Mouse (Mus musculus) heart, embryonic 13.5 days (tissue): ENCODE data around the gene Ddit4. TPM values are rescaled to one million over a fixed set of nuclear protein-coding genes. Genes with fewer than 3 reads are reported as not detected.

Source experiments
- ATAC-seq: fragments of 200-750 bp; cut with Nextera tagmentation; 2 replicates; pipeline ENCODE4 v1.8.0; 2017; ENCODE audit warnings: moderate TSS enrichment; ENCODE audit not compliant: insufficient number of reproducible peaks, low FRiP score, low TSS enrichment; ENCODE audit errors: extremely low read depth
- H3K27ac ChIP-seq: fragments of 300-500 bp; sonication (generic); replicated peaks from 2 replicates; pipeline ENCODE4 v1.5.1; 2015; ENCODE audit warnings: moderate library complexity, mild to moderate bottlenecking, inconsistent platforms
- H3K27me3 ChIP-seq: fragments of 300-500 bp; sonication (generic); replicated peaks from 2 replicates; pipeline ENCODE4 v1.6.1; 2015; ENCODE audit warnings: mild to moderate bottlenecking, inconsistent platforms
- H3K36me3 ChIP-seq: fragments of 300-500 bp; sonication (generic); 2 replicates; pipeline ENCODE4 v1.6.1; 2015; ENCODE audit warnings: mild to moderate bottlenecking, inconsistent platforms
- H3K4me1 ChIP-seq: fragments of 300-500 bp; sonication (generic); 2 replicates; pipeline ENCODE4 v1.6.1; 2015; ENCODE audit warnings: inconsistent platforms
- H3K4me2 ChIP-seq: fragments of 300-500 bp; sonication (generic); 2 replicates; pipeline ENCODE4 v1.6.1; 2015; ENCODE audit warnings: inconsistent platforms, mild to moderate bottlenecking, moderate library complexity
- H3K4me3 ChIP-seq: fragments of 300-500 bp; sonication (generic); 2 replicates; pipeline ENCODE4 v1.5.1; 2015; ENCODE audit warnings: moderate library complexity, mild to moderate bottlenecking, inconsistent platforms
- H3K9ac ChIP-seq: fragments of 300-500 bp; sonication (generic); 2 replicates; pipeline ENCODE4 v1.6.1; 2015; ENCODE audit warnings: inconsistent platforms, mild to moderate bottlenecking, moderate library complexity
- H3K9me3 ChIP-seq: fragments of 300-500 bp; sonication (generic); 2 replicates; pipeline ENCODE4 v1.6.1; 2016; ENCODE audit warnings: inconsistent platforms
- WGBS: fragments of 180-500 bp; shearing (Covaris S2); methylation state at CpG from one replicate; pipeline ENCODE4 v1.1.7; 2015; ENCODE audit warnings: mixed read lengths; 5-methylcytosine and 5-hydroxymethylcytosine counted together
- polyA plus RNA-seq: library from polyadenylated mRNA; unstranded; fragments of >200 nt; fragmentation: Nextera tagmentation; extraction: Ambion mirVana; gene quantifications from 2 replicates; pipeline ENCODE4 v1.2.1, GENCODE M21; 2015

Gene Ddit4
- polyA plus RNA-seq, 1 experiment from 2014 or later = 19.7 TPM

DNA sequence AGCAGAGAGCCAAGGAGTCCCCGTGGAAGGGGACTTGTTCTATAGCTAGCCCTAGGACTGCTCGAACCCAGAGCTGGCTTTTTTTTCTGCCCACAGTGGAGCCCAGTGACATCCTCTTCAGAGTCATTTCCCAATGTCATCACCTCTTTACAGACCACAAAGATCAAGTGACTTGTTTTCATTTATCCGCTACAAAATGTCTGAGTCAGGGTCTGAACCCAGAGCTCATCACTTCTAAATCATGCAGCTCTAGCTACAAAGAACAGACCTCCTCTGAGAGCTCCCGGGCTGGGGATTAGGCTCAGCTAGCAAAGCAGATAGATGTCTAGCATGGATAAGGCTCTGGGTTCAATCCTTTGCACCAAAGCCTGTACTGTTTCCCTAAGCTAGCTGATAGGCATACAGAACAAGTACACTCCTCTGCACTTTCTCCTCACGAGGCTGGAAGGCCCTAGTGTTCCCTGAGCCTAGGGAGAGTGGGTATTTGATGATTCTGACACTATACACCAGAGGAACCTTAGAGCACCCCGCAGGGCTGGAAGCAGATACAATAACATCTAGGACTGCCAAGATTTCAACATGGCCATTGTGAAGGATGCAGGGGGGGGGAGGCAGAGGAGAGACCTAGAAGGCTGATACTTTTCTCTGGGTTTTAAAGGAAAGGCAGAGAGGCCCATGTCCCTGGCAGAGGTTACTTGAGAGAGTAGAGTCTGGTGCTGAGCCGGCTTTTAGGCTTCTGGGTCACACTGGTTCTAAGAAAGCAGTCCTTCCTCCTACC, 4.1 kb downstream of the Ddit4 start:
- WGBS = 50% methylated on average over 7 of the region's 7 CpGs
- Histone ChIP-seq H3K9ac (no peak overlapping the region), H3K36me3 (0 out of 2 replicates have a peak, but pooled peaks cover 4% of the 10 kb centered on the region), H3K9me3 (no peaks in the 10 kb centered on the region), H3K27me3 (no peaks in the 10 kb centered on the region), H3K4me2 (no peak overlapping the region), H3K27ac (peak overlapping the region; percentile 66), H3K4me3 (no peak overlapping the region), H3K4me1 (peaks cover 47% of the 10 kb centered on the region)
- ATAC-seq = no peak

DNA sequence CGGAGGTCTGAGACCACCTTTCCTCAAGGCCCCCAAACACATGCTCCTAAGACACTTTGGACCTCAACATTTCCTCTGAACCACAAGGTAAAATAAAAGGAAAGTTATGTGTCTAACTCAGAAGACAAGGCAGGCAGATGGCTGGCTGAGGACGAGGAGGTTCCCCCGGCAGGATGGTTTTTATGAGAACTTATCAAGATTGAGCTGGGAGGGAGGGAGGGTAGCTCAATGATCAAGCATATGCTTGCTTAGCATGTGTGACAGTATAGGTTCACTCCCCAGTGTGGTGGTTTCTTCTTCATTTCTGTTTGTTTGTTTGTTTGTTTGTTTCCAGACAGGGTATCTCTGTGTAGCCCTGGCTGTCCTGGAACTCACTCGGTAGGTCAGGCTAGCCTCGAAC, 5.3 kb downstream of the Ddit4 start:
- Histone ChIP-seq H3K27ac (no peak overlapping the region), H3K4me2 (no peak overlapping the region), H3K36me3 (0 out of 2 replicates have a peak, but pooled peaks cover 4% of the 10 kb centered on the region), H3K9me3 (no peaks in the 10 kb centered on the region), H3K9ac (no peak overlapping the region), H3K4me3 (no peak overlapping the region), H3K27me3 (no peaks in the 10 kb centered on the region), H3K4me1 (peaks cover 51% of the 10 kb centered on the region)
- no peak for ATAC-seq
- 82% methylated on average over 5 of the region's 5 CpGs for WGBS

DNA sequence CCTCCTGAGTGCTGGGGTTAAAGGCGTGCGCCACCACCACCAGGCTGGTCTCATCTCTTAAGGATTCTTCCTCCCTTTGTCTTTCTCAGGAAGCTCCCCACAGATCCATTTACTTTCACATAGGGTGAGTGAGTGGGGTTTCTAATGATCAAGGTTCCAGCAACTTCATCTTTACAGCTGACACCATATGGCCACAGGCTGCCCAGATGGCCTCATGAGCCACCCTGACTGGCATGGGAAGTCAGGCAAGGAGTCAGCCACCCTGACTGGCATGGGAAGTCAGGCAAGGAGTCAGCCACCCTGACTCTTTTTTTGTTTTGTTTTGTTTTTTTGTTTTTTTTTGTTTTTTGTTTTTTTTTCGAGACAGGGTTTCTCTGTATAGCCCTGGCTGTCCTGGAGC, 6.2 kb downstream of the Ddit4 start:
- Histone ChIP-seq H3K4me3 (no peak overlapping the region), H3K9me3 (no peaks in the 10 kb centered on the region), H3K36me3 (0 out of 2 replicates have a peak, but pooled peaks cover 4% of the 10 kb centered on the region), H3K27me3 (no peaks in the 10 kb centered on the region), H3K4me1 (peaks cover 47% of the 10 kb centered on the region), H3K27ac (no peak overlapping the region), H3K9ac (no peak overlapping the region), H3K4me2 (no peak overlapping the region)
- no peak for ATAC-seq
- WGBS = 83% methylated on average over 3 of the region's 3 CpGs

DNA sequence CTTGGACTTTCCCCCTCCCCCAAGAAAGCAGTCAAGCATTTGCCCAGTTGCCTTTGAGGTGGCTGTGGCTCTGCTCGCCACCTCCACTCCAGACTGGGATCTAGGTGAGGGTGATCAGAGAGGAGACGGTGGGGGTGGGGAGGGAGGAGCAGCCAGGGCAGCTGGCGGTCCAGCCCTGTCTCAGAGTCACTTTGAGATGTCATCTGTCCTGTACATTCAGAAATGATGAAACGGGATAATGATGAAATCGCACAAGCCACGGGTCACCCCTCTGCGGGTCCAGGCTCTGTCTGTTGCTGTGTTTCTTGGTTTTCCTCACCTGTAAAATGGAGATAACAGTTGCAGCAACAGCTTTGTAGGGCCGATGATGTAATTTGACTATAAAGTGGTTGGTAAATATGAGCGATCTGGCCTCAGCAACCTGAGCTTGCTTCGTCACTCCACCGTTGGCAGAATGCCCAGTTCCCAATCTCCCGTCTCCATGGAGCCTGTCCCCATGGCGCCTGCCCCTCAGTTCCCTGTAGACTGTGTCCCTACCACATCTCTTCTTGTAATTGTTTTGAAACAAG, 8.1 kb downstream of the Ddit4 start:
- Histone ChIP-seq H3K4me2 (peak overlapping the region; percentile 76), H3K4me3 (peak overlapping the region; percentile 44), H3K27me3 (no peaks in the 10 kb centered on the region), H3K27ac (peak overlapping the region; percentile 83), H3K9me3 (no peaks in the 10 kb centered on the region), H3K4me1 (peaks cover 28% of the 10 kb centered on the region), H3K9ac (peak overlapping the region; percentile 75), H3K36me3 (no peaks in the 10 kb centered on the region)
- 11% methylated on average over 13 of the region's 13 CpGs for WGBS
- ATAC-seq = peak; percentile 39; the same call in 1 of the 2 replicates

DNA sequence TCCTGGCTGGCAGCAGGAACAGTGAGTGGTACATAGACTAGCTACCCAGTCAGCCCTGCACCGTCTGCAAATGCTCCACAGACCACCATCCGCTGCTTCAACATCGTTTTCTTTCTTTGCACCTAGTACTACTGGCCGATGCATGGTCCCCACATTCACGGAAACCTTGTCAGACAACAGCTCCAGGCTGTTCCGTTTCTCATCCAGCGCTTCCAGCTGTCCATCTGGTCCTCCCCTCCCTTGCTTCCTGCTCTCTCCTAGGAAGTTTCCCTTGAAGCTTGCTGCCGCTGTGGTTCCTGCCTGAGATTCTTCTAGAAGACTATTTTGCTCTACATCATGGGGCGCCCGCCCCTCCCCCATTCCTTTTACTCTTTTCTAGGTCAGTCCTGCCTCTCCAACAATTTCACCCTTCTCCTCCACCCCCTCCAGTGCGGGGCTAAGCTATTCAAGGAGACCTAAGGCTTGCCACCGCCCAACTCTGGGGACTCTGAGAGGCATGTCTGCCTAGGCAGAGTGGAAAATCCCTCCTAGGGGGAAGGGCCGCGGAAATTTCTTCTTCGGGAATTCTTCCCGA, 8.7 kb downstream of the Ddit4 start:
- Histone ChIP-seq H3K27ac (peak overlapping the region; percentile 83), H3K4me2 (peak overlapping the region; percentile 76), H3K36me3 (no peaks in the 10 kb centered on the region), H3K27me3 (no peaks in the 10 kb centered on the region), H3K4me1 (peaks cover 23% of the 10 kb centered on the region), H3K9ac (peak overlapping the region; percentile 75), H3K4me3 (peak overlapping the region; percentile 44), H3K9me3 (no peaks in the 10 kb centered on the region)
- ATAC-seq = peak; percentile 30; the same call in 1 of the 2 replicates
- WGBS = 2% methylated on average over 16 of the region's 16 CpGs

DNA sequence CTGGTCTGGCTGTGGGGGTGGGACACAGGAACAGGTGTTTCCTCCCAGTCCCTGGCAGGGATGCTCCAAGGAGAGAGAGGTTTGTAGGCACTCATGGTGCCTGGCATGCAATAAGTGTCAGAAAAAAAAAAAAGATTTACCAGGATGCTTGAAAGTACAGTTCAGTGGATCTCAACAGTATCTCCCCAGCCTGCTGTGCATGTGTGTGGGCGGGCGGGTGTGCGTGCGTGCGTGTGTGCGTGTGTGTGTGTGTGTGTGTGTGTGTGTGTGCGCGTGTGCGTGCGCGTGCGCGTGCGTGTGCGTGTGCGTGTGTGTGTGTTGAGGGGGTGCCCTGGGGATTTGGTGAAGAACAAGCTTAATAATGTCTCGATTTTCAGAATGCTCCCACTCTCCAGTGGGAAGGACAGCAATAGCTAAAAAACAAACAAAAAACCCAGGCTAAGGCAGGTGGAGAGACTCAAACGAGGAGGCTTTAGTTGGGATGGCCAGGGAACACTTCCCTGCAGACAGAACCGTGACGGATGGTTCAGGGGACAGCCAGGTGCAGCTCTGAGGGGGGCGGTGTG, 9.3 kb downstream of the Ddit4 start:
- Histone ChIP-seq H3K27ac (peak overlapping the region; percentile 83), H3K4me1 (peaks cover 17% of the 10 kb centered on the region), H3K4me3 (peak overlapping the region; percentile 44), H3K4me2 (peak overlapping the region; percentile 76), H3K36me3 (no peaks in the 10 kb centered on the region), H3K27me3 (no peaks in the 10 kb centered on the region), H3K9ac (peak overlapping the region; percentile 75), H3K9me3 (no peaks in the 10 kb centered on the region)
- 47% methylated on average over 21 of the region's 21 CpGs for WGBS
- no peak for ATAC-seq

DNA sequence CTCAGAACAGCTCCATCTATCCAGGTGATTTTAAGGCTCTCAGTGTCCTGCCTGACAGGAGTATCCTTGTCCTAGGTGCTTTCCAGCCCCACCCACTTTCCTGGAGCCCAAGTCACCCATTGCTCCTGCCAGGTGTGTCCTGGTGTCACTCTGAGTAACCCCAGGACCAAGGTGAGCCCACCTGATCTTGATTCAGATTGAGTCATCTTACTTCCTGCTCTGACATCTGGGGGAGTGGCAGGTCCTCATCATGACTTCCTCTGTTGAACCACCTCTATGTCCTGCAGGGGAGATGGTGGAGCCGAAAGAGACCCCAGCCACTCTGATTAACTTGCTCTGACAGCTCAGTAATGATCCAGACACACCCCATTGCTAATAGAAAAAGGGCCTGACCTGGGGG, 12.6 kb downstream of the Ddit4 start:
- ATAC-seq = no peak

DNA sequence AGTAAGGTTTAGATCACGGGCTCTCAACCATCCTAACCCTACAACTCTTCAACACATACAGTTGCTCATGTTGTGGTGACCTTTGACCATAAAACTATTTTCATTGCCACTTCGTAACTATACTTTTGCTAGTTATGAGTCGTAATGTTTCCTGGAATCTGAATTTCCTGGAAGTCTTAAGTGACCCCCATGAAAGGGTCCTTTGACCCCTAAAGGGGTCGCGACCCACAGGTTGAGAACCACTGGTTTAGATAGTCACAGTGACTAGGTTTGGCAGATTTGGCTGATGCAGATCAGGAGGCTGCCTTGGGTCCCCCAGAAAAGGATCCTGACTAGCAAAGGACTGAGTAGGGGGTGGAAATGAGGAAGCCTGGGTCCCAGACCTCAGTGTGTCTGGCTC, 13.0 kb downstream of the Ddit4 start:
- ATAC-seq = no peak
- no peak overlapping the region for H3K4me3 ChIP-seq
- no peaks in the 10 kb centered on the region for H3K27me3 ChIP-seq
- 76% methylated on average over 5 of the region's 5 CpGs for WGBS
- no peak overlapping the region for H3K9ac ChIP-seq
- H3K36me3 ChIP-seq = no peaks in the 10 kb centered on the region
- H3K4me2 ChIP-seq = no peak overlapping the region
- H3K27ac ChIP-seq = no peak overlapping the region
- H3K9me3 ChIP-seq = no peaks in the 10 kb centered on the region
- H3K4me1 ChIP-seq = peaks cover 25% of the 10 kb centered on the region

More for the DNA sequence above, 12.6 kb downstream of the Ddit4 start:
- Histone ChIP-seq H3K9ac (no peak overlapping the region), H3K27ac (no peak overlapping the region), H3K4me2 (no peak overlapping the region), H3K9me3 (no peaks in the 10 kb centered on the region), H3K36me3 (no peaks in the 10 kb centered on the region), H3K4me3 (no peak overlapping the region), H3K27me3 (no peaks in the 10 kb centered on the region), H3K4me1 (peaks cover 25% of the 10 kb centered on the region)
- WGBS = 69% methylated on average over 1 of the region's 1 CpGs

DNA sequence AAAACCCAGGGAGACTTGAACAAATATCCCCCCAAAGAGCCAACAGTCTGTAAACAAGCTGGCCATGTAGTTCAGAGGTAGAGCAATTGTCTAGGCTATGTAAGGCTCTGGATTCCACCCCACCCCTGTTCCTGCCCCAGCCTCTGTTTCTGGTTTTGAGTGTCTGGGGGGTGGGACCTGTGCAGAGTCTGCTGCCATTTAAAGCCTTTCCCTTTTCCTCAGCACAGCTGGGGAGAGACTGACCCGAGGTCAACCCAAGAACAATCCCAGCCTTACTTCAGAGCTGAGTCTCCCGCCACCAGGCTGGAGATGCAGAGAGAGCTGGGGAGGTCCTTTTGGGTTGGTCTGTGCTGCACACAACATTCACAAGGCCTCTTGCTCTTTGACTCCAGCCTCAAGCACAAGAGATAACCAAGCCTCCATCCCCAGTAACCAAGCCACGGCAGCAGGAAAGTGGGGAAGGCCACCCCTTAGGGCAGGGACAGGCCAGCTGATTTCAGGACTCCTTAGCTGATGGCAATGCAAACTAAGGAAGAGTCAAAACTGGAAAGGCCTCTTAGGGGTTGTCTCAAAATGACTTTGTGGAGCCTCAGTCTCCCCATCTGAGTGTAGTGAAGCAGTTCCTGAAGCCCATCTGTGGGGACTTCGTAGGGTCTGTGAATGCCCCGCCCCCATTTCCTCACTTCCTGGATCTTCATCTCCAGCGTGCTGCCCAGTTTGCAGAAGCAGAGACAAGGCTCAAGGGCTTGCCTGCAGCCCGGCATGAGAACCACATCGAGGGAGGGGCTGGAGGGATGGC, 15.4 kb downstream of the Ddit4 start:
- H3K36me3 ChIP-seq = no peaks in the 10 kb centered on the region
- H3K9me3 ChIP-seq = no peaks in the 10 kb centered on the region
- H3K27me3 ChIP-seq = no peaks in the 10 kb centered on the region
- no peak for ATAC-seq
- H3K4me2 ChIP-seq = no peak overlapping the region
- H3K9ac ChIP-seq = no peak overlapping the region
- H3K4me1 ChIP-seq = peaks cover 9% of the 10 kb centered on the region
- H3K27ac ChIP-seq = 0 out of 2 replicates have a peak overlapping the region, but pooled peaks have one; percentile 12
- H3K4me3 ChIP-seq = no peak overlapping the region
- WGBS = 39% methylated on average over 8 of the region's 8 CpGs

DNA sequence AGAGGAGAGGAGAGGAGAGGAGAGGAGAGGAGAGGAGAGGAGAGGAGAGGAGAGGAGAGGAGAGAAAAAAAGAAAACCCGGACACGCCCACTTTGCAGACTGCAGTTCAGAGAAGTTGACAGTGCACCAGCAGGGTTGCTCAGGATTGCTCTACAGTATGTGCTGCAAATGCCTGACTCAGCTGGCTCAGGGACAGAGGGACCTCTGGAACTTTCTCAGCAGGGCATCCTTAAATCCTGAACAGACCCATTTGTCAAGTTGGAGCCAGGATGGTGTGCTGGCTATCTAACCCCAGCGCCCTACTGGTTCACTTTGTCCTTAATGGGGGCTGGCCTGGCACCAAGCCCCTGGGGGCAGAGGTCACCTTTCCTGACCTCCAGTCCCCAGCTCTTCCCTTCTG, 17.6 kb downstream of the Ddit4 start:
- Histone ChIP-seq H3K9ac (no peak overlapping the region), H3K27me3 (no peaks in the 10 kb centered on the region), H3K4me1 (peaks cover 13% of the 10 kb centered on the region), H3K4me3 (no peak overlapping the region), H3K9me3 (no peaks in the 10 kb centered on the region), H3K27ac (no peak overlapping the region), H3K4me2 (no peak overlapping the region), H3K36me3 (no peaks in the 10 kb centered on the region)
- ATAC-seq = no peak
- WGBS = 45% methylated on average over 3 of the region's 3 CpGs

DNA sequence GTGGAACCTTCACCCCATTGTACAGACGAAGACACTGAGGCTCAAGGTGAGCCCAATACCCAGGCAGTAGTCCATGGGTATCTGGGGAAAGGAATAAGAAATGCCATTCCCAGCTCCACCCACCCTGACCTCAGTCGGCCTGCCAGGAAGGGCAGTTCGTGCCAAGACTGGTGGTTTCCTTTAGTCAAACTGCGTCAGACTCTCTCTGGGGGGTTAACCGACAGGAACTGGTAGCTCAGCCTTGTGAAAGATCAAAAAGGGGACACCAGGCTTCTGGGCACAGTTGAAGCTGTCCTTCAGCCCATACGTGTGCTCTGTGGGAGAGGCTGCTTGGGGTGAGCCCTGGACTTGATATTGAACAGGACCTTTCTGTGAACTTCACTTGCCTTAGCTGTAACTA, 19.1 kb downstream of the Ddit4 start:
- H3K9me3 ChIP-seq = no peaks in the 10 kb centered on the region
- 61% methylated on average over 6 of the region's 6 CpGs for WGBS
- H3K4me1 ChIP-seq = peaks cover 13% of the 10 kb centered on the region
- H3K4me3 ChIP-seq = no peak overlapping the region
- no peaks in the 10 kb centered on the region for H3K27me3 ChIP-seq
- no peaks in the 10 kb centered on the region for H3K36me3 ChIP-seq
- no peak overlapping the region for H3K9ac ChIP-seq
- no peak for ATAC-seq
- no peak overlapping the region for H3K27ac ChIP-seq
- H3K4me2 ChIP-seq = no peak overlapping the region
